Mouse (Mus musculus) lung, embryonic 15.5 days (tissue): ENCODE data around the gene Nox1. TPM values are rescaled to one million over a fixed set of nuclear protein-coding genes. Genes with fewer than 3 reads are reported as not detected.

Source experiments
- ATAC-seq: fragments of 200-750 bp; cut with Nextera tagmentation; 2 replicates; pipeline ENCODE4 v1.8.0; 2017; ENCODE audit warnings: moderate number of reproducible peaks, borderline replicate concordance; ENCODE audit not compliant: low FRiP score, low TSS enrichment; ENCODE audit errors: extremely low read depth
- H3K27ac ChIP-seq: fragments of 300-500 bp; sonication (generic); 2 replicates; pipeline ENCODE4 v1.5.1; 2015; ENCODE audit warnings: moderate library complexity, mild to moderate bottlenecking, inconsistent platforms
- H3K27me3 ChIP-seq: fragments of 300-500 bp; sonication (generic); 2 replicates; pipeline ENCODE4 v1.6.1; 2015; ENCODE audit warnings: inconsistent platforms
- H3K36me3 ChIP-seq: fragments of 300-500 bp; sonication (generic); 2 replicates; pipeline ENCODE4 v1.6.1; 2015; ENCODE audit warnings: inconsistent platforms
- H3K4me1 ChIP-seq: fragments of 300-500 bp; sonication (generic); 2 replicates; pipeline ENCODE4 v1.6.1; 2015; ENCODE audit warnings: inconsistent platforms
- H3K4me2 ChIP-seq: fragments of 300-500 bp; sonication (generic); 2 replicates; pipeline ENCODE4 v1.6.1; 2015; ENCODE audit warnings: inconsistent platforms, mild to moderate bottlenecking, moderate library complexity
- H3K4me3 ChIP-seq: fragments of 300-500 bp; sonication (generic); 2 replicates; pipeline ENCODE4 v1.5.1; 2015; ENCODE audit warnings: mild to moderate bottlenecking, inconsistent platforms
- H3K9ac ChIP-seq: fragments of 300-500 bp; sonication (generic); 2 replicates; pipeline ENCODE4 v1.6.1; 2015; ENCODE audit warnings: inconsistent platforms
- H3K9me3 ChIP-seq: fragments of 300-500 bp; sonication (generic); 2 replicates; pipeline ENCODE4 v1.6.1; 2016; ENCODE audit warnings: inconsistent platforms
- WGBS: fragments of 180-500 bp; shearing (Covaris S2); methylation state at CpG from one replicate; pipeline ENCODE4 v1.1.7; 2015; 5-methylcytosine and 5-hydroxymethylcytosine counted together
- polyA plus RNA-seq: library from polyadenylated mRNA; unstranded; fragments of >200 nt; fragmentation: Nextera tagmentation; extraction: Ambion mirVana; gene quantifications from 2 replicates; pipeline ENCODE4 v1.2.1, GENCODE M21; 2015

Nox1 gene
- polyA plus RNA-seq, 1 experiment from 2014 or later: 1.9 TPM

DNA sequence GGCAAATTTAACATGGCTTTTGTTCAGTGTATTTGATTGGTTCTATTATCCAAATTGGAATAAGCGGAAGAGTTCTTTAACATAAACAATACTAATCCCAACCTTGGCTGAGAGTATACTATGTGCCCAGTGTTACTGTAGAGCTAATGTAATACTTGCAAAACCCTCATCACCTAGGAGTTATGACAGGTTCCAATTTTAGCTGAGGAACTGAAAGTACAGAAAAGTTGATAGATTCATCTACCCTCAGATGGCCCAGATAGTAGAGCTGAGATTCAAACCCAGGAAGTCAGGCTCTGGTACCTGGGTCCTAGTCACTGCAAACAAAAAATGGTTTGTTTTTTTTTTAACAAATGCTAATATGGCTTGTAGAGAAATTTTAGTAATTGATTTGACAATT, 51.2 kb downstream of the Nox1 start:
- 97% methylated on average over 1 of the region's 1 CpGs for WGBS

DNA sequence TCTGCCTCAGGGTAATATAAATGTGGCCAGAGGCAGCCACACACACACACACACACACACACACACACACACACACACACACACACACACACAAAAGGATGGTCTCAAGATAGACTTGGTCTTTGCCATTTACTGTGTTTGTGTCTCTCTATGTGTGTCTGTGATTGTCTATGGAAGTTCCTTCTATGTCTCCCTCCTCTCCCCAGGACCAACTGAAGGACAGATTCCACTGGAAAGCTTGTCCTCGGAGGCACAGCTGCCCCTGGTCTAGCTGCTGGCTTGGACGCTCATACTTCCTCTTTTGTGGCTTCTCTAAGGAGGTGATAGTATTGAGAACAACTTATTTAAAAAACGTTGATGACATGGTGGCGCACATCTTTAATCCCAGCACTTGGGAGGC, 58.3 kb downstream of the Nox1 start:
- peaks cover 9% of the 10 kb centered on the region; the same call in 1 of the 2 replicates for H3K4me1 ChIP-seq
- H3K9me3 ChIP-seq: no peaks in the 10 kb centered on the region
- no peak overlapping the region for H3K27ac ChIP-seq
- H3K4me3 ChIP-seq: no peak overlapping the region
- ATAC-seq: no peak
- H3K4me2 ChIP-seq: peak overlapping the region; percentile 53
- H3K9ac ChIP-seq: no peak overlapping the region
- 53% methylated on average over 4 of the region's 4 CpGs for WGBS
- H3K27me3 ChIP-seq: no peaks in the 10 kb centered on the region
- no peaks in the 10 kb centered on the region for H3K36me3 ChIP-seq

More for the DNA sequence above, 51.2 kb downstream of the Nox1 start:
- H3K4me3 ChIP-seq: no peak overlapping the region
- no peak overlapping the region for H3K9ac ChIP-seq
- H3K4me1 ChIP-seq: no peaks in the 10 kb centered on the region
- no peak overlapping the region for H3K4me2 ChIP-seq
- H3K27me3 ChIP-seq: no peaks in the 10 kb centered on the region
- ATAC-seq: no peak
- no peaks in the 10 kb centered on the region for H3K9me3 ChIP-seq
- H3K27ac ChIP-seq: no peak overlapping the region
- H3K36me3 ChIP-seq: no peaks in the 10 kb centered on the region

DNA sequence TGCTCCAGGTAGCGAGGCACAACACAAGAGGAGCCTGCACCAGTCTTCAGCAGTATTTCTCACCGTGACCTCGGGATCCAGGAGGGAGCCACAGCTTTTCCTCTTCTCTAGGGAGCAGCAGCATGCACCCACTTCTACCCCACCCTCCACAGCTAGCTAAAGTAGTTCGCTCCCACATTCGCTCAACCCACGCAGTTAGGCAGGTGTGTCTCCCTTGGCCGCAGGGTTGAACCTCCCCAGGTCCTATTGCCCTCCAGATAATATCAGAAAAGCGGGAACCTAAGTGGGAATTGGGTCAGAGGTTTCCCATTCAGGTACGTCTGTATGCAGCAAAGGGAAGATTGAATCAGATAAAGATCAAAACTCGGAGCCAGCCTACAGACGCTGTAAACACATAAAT, 58.9 kb downstream of the Nox1 start:
- WGBS: 19% methylated on average over 11 of the region's 11 CpGs
- H3K9me3 ChIP-seq: no peaks in the 10 kb centered on the region
- H3K4me3 ChIP-seq: peak overlapping the region; percentile 24
- no peak overlapping the region for H3K27ac ChIP-seq
- H3K36me3 ChIP-seq: no peaks in the 10 kb centered on the region
- peak overlapping the region; percentile 53 for H3K4me2 ChIP-seq
- H3K9ac ChIP-seq: no peak overlapping the region
- H3K4me1 ChIP-seq: peaks cover 9% of the 10 kb centered on the region; the same call in 1 of the 2 replicates
- 0 out of 2 replicates have a peak, but pooled peaks have one; percentile 17 for ATAC-seq
- no peaks in the 10 kb centered on the region for H3K27me3 ChIP-seq

DNA sequence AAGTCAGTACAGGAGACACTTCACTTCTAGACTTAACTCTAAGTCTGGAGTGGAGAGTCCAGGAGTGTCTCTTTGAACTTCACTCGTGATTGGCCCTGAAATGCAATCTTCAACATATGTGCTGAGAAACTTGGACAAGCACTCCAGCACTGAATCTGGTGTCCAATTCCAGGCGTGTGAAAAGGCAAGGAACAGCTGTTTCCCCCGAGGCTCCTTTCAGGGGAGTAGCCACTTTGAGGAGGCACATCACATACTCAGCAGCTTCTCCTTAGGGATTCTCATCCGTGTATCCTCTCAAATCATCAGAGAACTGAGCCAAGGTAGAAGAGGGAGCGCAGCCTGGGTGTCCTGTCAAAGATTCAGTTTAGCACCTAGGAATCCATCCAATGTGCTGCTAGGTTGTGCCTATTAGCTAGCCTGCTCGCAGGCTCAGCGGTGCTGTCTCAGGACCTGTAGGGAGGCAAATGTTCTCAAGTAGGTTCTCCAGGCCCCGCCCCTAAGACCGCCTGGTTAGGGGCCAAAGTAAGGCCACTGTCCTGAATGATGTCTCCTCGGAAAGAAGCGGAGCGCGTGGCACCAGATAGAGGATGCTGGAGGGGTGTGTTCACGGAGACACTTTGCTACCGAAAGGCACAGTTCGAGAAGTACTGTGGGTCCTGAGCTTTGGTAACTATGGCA, 59.6 kb downstream of the Nox1 start, which contains the start of gene Xkrx:
Xkrx (minus strand) TSS at position 34 of the 678 bp plus-strand sequence.
- Histone ChIP-seq H3K36me3 (no peaks in the 10 kb centered on the region), H3K4me3 (peak within 1 kb of the TSS; percentile 24), H3K4me2 (peak within 1 kb of the TSS; percentile 53), H3K27ac (no peak within 1 kb of the TSS), H3K9me3 (no peaks in the 10 kb centered on the region), H3K27me3 (no peaks in the 10 kb centered on the region), H3K9ac (no peak within 1 kb of the TSS), H3K4me1 (peaks cover 9% of the 10 kb centered on the region; the same call in 1 of the 2 replicates)
- 28% methylated on average over 16 of the region's 16 CpGs for WGBS
- ATAC-seq: peak; percentile 87

GRCm38 (mm10) chrX:134160442-134160841, 61.3 kb downstream of the Nox1 start:
- Histone ChIP-seq H3K27me3 (no peaks in the 10 kb centered on the region), H3K4me3 (no peak overlapping the region), H3K27ac (no peak overlapping the region), H3K4me1 (peaks cover 9% of the 10 kb centered on the region; the same call in 1 of the 2 replicates), H3K4me2 (no peak overlapping the region), H3K9ac (no peak overlapping the region), H3K36me3 (no peaks in the 10 kb centered on the region), H3K9me3 (no peaks in the 10 kb centered on the region)
- ATAC-seq: no peak
- WGBS: 73% methylated on average over 2 of the region's 2 CpGs

DNA sequence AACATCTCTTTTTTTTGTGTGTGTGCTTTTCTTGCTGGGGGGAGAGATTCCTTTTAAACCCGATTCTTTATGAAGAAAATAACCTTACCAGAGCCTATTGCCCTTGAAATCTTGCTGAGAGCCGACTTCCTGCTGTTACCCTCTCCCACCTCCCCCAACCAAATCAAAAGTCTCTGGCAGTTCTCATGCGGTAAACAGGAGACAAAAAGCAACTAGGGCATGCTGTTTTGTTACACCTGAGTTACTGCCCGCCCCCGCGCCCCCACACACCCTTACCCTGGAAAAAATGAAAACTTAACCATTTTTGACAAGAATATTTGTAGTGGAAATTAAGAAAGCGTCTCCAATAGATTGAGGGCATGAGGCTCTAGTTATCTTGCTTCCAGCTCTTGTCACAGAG, 63.6 kb downstream of the Nox1 start:
- Histone ChIP-seq H3K9me3 (no peaks in the 10 kb centered on the region), H3K9ac (no peak overlapping the region), H3K4me1 (peaks cover 9% of the 10 kb centered on the region; the same call in 1 of the 2 replicates), H3K27ac (no peak overlapping the region), H3K4me3 (no peak overlapping the region), H3K4me2 (no peak overlapping the region), H3K36me3 (no peaks in the 10 kb centered on the region), H3K27me3 (no peaks in the 10 kb centered on the region)
- WGBS: 46% methylated on average over 7 of the region's 7 CpGs
- ATAC-seq: no peak

GRCm38 (mm10) chrX:134141986-134142385, 79.8 kb downstream of the Nox1 start:
- WGBS: 69% methylated on average over 4 of the region's 4 CpGs
- Histone ChIP-seq H3K4me2 (no peak overlapping the region), H3K36me3 (no peaks in the 10 kb centered on the region), H3K4me3 (no peak overlapping the region), H3K9ac (no peak overlapping the region), H3K27ac (no peak overlapping the region), H3K4me1 (no peaks in the 10 kb centered on the region), H3K27me3 (no peaks in the 10 kb centered on the region), H3K9me3 (no peaks in the 10 kb centered on the region)
- ATAC-seq: no peak

DNA sequence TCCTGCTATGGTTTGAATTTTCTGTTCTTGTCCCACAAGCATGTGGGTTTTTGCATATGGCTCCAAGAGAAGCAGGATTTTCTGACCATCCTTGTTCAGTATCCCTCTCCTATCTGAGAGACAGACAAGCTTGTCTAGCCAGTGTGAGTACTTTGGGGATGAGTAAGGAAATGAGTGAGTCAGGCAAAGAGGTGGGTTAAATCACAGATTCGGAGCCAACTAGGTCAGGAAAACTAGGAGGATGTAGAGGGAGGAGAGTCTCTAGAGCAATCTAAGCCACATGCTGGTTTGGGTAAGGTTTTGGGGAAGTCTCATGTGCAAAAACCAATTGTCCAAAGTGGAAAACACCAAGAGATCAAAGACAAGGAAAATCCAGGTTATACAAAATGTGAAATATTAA, 80.2 kb downstream of the Nox1 start:
- no peaks in the 10 kb centered on the region for H3K9me3 ChIP-seq
- H3K36me3 ChIP-seq: no peaks in the 10 kb centered on the region
- 64% methylated on average over 1 of the region's 1 CpGs for WGBS
- no peak for ATAC-seq
- H3K9ac ChIP-seq: no peak overlapping the region
- no peak overlapping the region for H3K27ac ChIP-seq
- H3K27me3 ChIP-seq: no peaks in the 10 kb centered on the region
- H3K4me1 ChIP-seq: no peaks in the 10 kb centered on the region
- H3K4me2 ChIP-seq: no peak overlapping the region
- no peak overlapping the region for H3K4me3 ChIP-seq

DNA sequence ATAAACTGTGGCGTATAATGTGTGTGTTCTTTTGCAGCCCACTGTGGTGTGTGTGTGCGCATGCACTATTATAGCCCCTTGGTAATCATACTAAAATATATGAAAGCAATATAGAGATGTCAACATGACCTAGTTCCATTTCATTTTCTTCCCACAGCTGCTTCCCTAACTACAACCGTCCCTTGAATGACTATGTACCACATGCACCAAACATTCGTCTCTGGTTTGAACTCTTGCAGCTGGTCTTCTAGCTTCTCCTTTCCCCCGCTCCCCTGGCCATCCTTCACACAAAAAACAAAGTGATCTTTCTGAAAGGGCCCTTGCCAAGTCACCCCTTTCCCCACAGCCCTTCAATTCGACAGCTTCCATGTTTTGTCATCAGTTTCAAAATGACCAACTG, 81.7 kb downstream of the Nox1 start:
- Histone ChIP-seq H3K9ac (no peak overlapping the region), H3K27me3 (no peaks in the 10 kb centered on the region), H3K36me3 (no peaks in the 10 kb centered on the region), H3K4me2 (no peak overlapping the region), H3K27ac (no peak overlapping the region), H3K4me3 (no peak overlapping the region), H3K4me1 (no peaks in the 10 kb centered on the region), H3K9me3 (no peaks in the 10 kb centered on the region)
- no peak for ATAC-seq
- 66% methylated on average over 6 of the region's 6 CpGs for WGBS

GRCm38 (mm10) chrX:134133821-134134220, 87.9 kb downstream of the Nox1 start:
- Histone ChIP-seq H3K36me3 (no peaks in the 10 kb centered on the region), H3K4me2 (no peak overlapping the region), H3K9ac (no peak overlapping the region), H3K9me3 (no peaks in the 10 kb centered on the region), H3K4me3 (no peak overlapping the region), H3K27me3 (peaks cover 9% of the 10 kb centered on the region; the same call in 1 of the 2 replicates), H3K4me1 (no peaks in the 10 kb centered on the region), H3K27ac (no peak overlapping the region)
- 45% methylated on average over 3 of the region's 3 CpGs for WGBS
- no peak for ATAC-seq

GRCm38 (mm10) chrX:134132295-134132694, 89.5 kb downstream of the Nox1 start:
- Histone ChIP-seq H3K4me3 (no peak overlapping the region), H3K9ac (no peak overlapping the region), H3K27me3 (peaks cover 19% of the 10 kb centered on the region; the same call in 1 of the 2 replicates), H3K4me1 (no peaks in the 10 kb centered on the region), H3K36me3 (no peaks in the 10 kb centered on the region), H3K27ac (no peak overlapping the region), H3K4me2 (no peak overlapping the region), H3K9me3 (no peaks in the 10 kb centered on the region)
- no peak for ATAC-seq
- 30% methylated on average over 5 of the region's 5 CpGs for WGBS

DNA sequence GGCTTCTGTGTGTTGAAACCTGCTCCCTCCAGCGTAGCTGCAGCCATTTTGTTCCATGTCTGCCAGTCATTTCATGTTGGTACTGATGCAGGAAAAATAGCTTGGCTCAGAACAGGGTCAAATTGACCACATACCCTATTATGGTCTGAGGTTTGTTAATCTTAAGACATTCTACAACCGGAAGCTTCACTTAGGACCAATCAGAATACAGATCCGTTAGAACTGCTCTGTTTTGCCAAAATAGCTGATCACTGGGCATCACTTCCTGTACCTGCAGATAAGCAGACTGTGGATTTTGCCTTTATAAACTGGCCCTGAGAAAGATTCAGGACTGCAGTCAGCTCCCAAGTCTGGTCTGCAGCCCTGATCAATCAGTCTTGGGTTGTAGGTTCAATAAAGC, 93.2 kb downstream of the Nox1 start:
- peaks cover 22% of the 10 kb centered on the region; the same call in 1 of the 2 replicates for H3K27me3 ChIP-seq
- ATAC-seq: no peak
- H3K36me3 ChIP-seq: no peaks in the 10 kb centered on the region
- H3K4me3 ChIP-seq: no peak overlapping the region
- no peak overlapping the region for H3K27ac ChIP-seq
- H3K4me2 ChIP-seq: no peak overlapping the region
- H3K9ac ChIP-seq: no peak overlapping the region
- H3K4me1 ChIP-seq: no peaks in the 10 kb centered on the region
- no peaks in the 10 kb centered on the region for H3K9me3 ChIP-seq
- 68% methylated on average over 3 of the region's 3 CpGs for WGBS
